Mouse (Mus musculus): ENCODE measurements around the gene Slc22a30. TPM values are rescaled to one million over a fixed set of nuclear protein-coding genes. Genes with fewer than 3 reads are reported as not detected.
"Not testable (repeated sequence)": the region's sequence is repeated elsewhere in the genome, so short reads cannot be mapped to it uniquely, and the experiment has no call there.

Slc22a30 gene
- total RNA-seq (2021): not detected
- long read RNA-seq, experiment 1: 0 reads
- long read RNA-seq, experiment 2: 0 reads

DNA sequence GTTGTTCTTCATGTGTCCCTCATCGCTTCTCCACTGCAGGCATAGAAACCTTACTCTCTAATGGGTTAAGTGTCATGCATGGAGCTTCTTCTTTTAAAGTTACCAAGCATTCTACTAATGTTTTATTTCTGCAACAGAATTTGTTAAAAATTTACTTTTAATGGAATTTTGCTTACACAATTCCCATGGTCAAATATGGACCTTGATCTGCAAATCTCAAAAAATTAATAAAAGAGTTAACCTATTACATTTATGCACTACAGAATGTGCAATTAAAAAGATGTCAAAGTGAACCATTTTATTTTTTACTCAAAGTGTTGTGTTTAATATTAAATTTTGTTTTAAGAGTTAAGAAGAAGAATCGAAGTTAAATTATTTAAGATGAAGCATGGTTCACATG is at the start of gene Slc22a30:
Gene Slc22a30 (minus strand): TSS at position 101 of the 400 bp plus-strand sequence.
- DNase-seq (ENCODE audit: low spot score in 2 of 2); intact Hi-C loops (cut with DNase I): not testable (repeated sequence)

DNA sequence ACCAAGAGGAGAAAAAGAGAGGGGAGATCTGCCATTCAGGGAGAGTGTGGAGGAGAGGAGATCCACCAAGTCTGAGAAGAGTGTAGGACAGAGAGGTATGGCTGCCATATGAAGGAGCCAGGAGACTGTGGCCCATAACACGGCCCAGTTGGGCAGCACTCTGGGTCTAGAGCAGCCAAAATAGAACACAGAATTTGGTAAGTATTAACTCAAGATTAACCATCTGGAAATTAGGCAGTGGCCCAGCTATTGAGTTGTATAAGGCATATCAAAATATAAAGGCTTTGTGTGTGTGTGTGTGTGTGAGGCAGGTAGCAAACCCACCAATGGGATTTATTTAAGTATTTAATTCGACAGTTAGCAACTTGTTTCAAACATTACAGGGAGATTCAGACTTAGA is 43.4 kb upstream of the Slc22a30 start:
- intact Hi-C loops (cut with DNase I): no loop called here
- no peak for DNase-seq (ENCODE audit: low spot score in 2 of 2)

DNA sequence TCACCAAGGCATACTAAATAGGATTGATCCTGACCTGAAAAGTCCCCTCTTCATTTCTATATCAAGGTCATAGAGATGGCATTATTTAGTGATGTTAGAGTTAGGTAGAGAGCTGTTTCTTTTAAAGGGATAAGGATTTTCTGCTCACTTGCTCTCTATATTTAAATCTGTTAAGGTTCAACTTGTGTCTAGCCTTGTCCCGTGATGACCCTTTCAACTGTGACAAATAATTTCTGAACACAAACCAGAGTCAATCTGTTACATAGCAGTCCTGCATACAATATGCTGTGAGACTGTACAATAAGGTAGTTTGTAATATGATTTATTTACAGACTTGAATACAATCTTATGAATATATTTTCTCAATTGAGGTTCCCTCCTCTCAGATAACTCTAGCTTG is 42.6 kb upstream of the Slc22a30 start:
- intact Hi-C loops (cut with DNase I): no loop called here
- no peak for DNase-seq (ENCODE audit: low spot score in 2 of 2)

DNA sequence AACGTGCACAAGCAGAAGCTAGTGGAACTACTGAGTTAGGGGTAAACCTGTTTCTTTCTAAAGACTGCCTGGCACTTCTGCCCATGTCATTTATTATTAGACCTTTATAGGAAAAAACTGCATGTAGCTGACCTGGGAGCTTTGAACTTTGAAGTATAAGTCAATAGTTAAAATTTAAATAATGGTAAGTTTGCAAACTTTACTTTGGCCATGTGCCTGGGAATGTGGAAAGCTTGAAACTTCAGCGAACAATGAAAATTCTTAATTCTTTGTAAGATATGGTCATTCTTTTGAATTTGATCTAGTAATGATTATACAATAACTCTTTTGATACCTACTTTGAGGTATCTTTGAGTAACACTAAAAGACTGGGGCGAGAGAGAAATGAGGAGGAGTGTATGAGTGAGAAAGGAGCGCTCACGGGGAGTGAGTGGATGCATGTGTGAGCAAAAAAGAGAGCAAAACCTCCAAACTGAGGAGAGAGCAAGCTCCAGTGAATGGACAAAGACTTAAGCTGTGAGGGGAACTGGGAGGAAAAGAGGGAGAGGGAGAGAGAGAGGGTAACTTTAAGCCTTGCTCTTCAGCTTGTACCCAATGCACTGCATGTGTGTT is 26.2 kb upstream of the Slc22a30 start:
- DNase-seq (ENCODE audit: low spot score in 2 of 2): no peak
- intact Hi-C loops (cut with DNase I): no loop called here

DNA sequence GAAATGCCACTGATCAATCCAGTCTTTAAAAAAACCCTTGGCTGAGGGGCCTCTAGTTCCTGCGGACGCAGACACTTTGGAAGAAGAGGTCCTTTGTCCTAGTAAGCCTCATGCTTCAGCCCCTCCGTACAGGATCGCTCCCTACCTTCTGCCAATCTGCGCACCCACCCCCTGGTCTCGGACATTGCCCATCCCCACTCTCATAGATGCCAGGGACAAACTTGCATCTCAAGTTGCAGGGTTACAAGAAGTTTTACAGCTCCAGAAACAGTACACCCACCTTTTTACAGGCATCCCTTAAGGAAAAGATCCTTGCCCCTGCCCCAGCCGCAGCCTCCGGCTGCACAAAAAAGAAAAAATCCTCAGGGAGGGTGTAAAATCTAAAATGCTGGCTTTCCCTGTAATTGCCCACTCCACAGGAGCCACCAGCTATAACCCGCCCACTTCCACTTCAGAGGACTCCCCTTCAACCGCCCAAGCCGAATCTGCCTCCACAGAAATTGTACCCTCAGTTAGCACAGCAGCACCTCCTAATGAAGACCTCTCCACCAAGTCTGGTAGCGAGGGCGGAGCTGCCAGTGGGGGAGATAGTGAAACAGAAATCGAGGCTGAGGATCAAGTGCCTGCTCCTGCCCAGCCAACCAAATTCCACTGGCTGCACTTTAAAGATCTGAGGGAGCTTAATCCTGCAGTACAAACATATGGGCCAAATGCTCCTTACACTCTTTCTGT is 2.5 kb upstream of the Slc22a30 start:
- intact Hi-C loops (cut with DNase I); DNase-seq (ENCODE audit: low spot score in 2 of 2): not testable (repeated sequence)

Other genes with a start within 250 kb of the Slc22a30 start
- gene Slc22a29, start 186.2 kb downstream of the Slc22a30 start, total RNA-seq (2021): not detected
- 10 to 100 TPM; 22.1 to 23.8 TPM for gene Slc22a8, start 186.1 kb upstream of the Slc22a30 start, total RNA-seq (2021)
- gene Slc22a6, start 212.9 kb upstream of the Slc22a30 start, total RNA-seq (2021): 1 to 10 TPM; 4.8 to 5.7 TPM